Mouse (Mus musculus): ENCODE measurements around the gene Tmem139.

Tmem139 gene

GRCm38 (mm10) chr6:42282865-42283528, 21.2 kb downstream of the Tmem139 start:
- DNase-seq, result no peak

GRCm38 (mm10) chr6:42286448-42286847, 24.7 kb downstream of the Tmem139 start, which contains the start of gene Clcn1:
TSS of gene Clcn1 (plus strand) at chr6:42286685.
- no peak for DNase-seq

- no peak for DNase-seq
Observed at GRCm38 (mm10) chr6:42287562-42287961, 25.8 kb downstream of the Tmem139 start.

GRCm38 (mm10) chr6:42293327-42293726, 31.6 kb downstream of the Tmem139 start:
- DNase-seq, result no peak

DNA sequence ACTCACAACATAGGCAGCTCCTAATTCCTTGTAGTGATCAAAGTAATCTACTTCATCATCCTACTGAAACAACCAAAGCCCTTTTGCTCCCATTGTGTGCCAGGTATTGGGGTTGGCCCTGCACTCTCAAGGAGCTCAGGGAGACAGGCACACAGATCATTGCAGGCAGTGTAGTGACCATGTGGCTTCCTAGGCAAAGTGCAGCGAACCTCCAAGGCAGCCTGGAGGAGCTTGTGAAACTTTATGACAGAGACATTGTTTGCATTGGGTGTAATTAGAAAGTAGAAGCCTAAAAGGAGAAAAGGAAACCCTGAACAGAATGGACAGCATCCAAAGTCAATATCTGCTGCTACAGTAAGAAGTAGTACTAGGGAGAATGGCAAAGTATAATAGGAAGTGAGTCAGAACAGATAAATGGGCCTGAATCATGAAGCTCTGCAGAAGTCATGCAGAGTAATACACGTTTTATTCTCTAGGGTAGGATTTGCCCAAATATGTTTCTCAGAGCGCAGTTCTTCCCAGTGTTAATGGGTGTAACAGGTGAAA, 33.9 kb downstream of the Tmem139 start:
- no peak for DNase-seq

GRCm38 (mm10) chr6:42299362-42299761, 37.6 kb downstream of the Tmem139 start:
- DNase-seq, result no peak

- DNase-seq, result peak; percentile 15
Observed at GRCm38 (mm10) chr6:42309816-42310378, 48.1 kb downstream of the Tmem139 start.

DNA sequence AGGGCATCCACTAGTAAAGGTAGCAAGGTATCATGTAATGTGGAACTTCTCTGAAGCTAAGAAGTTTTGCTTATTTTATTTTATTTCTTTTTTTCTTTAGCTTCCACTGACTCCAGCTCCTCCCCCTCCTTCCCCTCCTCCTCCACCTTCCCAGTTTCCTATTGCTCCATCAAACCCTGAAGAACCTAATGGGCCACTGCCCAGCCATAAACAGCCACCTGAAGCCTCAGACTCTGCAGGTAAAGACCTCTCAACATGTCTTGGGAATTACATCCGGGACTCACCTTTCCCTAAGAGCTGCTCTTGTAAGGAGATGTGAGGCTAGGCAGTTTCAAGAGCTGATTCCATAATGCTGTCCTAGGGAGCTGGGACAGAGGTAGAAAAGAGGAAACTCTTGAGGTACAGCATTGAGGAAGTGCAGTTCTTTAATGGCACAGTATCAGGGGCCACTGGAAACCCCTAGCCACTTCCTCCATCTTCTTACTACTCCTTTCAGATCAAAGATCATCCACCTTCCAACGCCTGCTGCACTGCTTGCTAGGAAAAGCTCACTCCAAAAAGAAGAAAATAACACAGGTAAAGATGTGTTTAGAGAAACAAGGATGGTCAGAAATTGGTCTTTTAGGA, 48.8 kb downstream of the Tmem139 start:
- no peak for DNase-seq
